Mouse (Mus musculus): ENCODE results near the gene Plxdc2.

GRCm38 (mm10) chr2:16706227-16706626 is 350.1 kb downstream of the Plxdc2 start:
- peak; percentile 7; the same call in 1 of the 2 replicates for TF ChIP-seq CTCF (IDR thresholded peaks at IDR 0.05; ENCODE audit: low read depth, low read length)
- TF ChIP-seq POLR2A (IDR thresholded peaks at IDR 0.05; ENCODE audit: extremely low read depth, insufficient read depth, low read length) = no peak

All from liver, adult 2 months (tissue).